Mouse (Mus musculus) left cerebral cortex, postnatal 25 days (tissue): Measurements from ENCODE around the gene Tspan18. TPM values are rescaled to one million over a fixed set of nuclear protein-coding genes. Genes with fewer than 3 reads are reported as not detected.

Experiments
- DNase-seq, 2 experiments: peaks; one replicate each; pipeline ENCODE4 v3.0.0; 2022; ENCODE audit warnings: low spot score in 2 of 2, mixed read lengths in 1 of 2
- intact Hi-C: fragments of 180-260 bp; cut with DNase I; formaldehyde crosslinking; loops from one replicate; pipeline ENCODE4 v1.15.1; 2025
- total RNA-seq, 2 experiments: library from RNA; stranded (reverse); gene quantifications; 2 replicates each; pipeline ENCODE4 v1.2.3; 2021

Gene Tspan18
- total RNA-seq, 2 experiments from 2014 or later, result 1.9 to 2.2 TPM

GRCm38 (mm10) chr2:93227713-93228479 is 106.4 kb downstream of the Tspan18 start:
- intact Hi-C loops, result loop anchor here (2.0 kb wide), 1 partner anchor 105 kb away; no protein-coding TSS in a partner anchor
- DNase-seq, result peak in 1 of 2 experiments; percentile 17

DNA sequence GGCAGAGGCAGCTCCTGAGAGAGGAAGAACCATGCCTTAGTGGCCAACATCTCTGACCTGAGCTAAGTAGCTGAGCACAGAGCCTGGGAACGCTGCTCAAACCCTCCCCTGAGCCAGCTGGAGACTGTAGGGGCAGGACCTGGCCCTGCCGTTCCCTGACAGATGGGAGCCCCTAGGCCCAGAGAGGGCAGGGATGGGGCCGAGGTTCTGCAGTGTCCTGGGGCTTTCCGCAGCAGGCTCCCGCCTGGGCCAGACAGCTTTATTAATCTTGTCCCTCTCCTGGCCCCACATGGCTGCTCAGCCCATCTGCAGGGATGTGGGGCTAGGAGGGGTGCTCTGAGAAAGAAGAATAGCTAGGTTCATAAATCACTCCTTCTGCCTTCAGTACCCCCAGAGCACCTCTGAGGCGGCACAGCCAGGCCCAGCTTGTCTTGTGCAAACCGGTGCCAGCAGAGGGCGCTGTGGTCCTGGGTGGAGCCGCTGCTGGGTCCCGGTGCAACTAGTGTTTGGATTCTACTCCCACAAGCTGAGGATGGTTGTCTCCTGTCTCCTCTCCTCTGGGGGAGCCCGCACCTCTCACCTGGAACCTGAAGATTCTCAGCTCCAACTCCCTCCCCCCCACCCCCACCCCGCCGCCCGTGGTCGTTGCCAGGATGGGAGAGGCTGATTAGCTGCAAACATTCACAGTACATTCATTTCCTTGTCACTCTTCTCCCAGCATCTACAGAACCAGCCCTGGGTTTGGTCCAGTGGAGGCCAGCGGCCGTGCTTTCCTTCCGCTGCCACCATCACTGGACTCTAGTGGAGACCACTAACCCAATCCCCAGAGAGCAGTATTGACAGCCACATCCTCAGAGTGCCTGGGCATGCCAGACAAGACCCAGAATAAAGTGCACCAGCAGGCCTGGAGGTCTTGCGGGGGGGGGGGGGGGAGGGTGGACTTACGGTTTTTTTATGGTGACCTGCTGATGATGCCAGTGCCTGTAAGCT is 107.4 kb downstream of the Tspan18 start:
- peak; percentile 60 to 71 for DNase-seq
- intact Hi-C loops, result loop anchor here (2.0 kb wide), 1 partner anchor 106 kb away; no protein-coding TSS in a partner anchor

- intact Hi-C loops, result no loop called here
- DNase-seq, result no peak
These were observed 110.8 kb downstream of the Tspan18 start for GRCm38 (mm10) chr2:93223463-93223862.

DNA sequence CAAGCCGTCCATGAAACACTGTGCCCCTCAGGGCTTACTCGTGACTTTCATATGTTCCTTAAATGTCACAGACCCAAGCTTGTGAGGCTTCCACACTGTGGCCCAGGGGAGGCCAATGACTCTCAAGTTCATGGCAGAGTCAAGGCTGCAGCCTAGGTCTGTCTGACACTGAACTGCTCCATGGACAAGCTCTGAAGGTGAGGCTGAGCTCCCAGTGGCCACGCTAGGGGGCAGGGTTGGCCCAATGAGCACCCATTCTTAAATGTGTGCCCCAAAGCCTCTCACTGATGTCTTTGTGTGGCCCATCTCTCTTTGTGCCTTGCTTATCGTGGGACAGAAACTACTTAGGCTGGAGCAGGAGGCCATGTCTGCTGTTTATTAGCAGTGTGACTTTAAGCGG is 113.9 kb downstream of the Tspan18 start:
- DNase-seq, result no peak
- intact Hi-C loops, result no loop called here

DNA sequence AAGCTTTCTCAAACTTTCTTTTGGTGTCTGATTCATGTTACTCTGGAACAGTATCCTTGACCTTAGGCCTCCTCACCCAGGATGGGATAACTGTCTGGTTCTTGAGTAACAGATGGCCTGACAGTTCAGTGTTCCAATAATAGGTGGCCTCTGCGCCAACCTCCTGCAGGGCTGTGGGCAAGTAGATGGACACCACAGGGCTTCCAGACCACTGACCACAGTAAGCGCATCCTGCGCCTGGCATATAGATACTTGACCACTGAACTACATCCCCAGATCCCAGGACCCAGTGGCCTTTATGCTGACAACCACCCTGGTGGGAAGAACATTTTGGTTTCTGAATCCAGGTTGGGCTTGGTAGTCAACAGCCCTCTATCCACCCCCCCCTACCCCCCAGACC is 114.7 kb downstream of the Tspan18 start:
- no peak for DNase-seq
- intact Hi-C loops, result loop anchor here (5.0 kb wide), 1 partner anchor 253 kb away; no protein-coding TSS in a partner anchor

DNA sequence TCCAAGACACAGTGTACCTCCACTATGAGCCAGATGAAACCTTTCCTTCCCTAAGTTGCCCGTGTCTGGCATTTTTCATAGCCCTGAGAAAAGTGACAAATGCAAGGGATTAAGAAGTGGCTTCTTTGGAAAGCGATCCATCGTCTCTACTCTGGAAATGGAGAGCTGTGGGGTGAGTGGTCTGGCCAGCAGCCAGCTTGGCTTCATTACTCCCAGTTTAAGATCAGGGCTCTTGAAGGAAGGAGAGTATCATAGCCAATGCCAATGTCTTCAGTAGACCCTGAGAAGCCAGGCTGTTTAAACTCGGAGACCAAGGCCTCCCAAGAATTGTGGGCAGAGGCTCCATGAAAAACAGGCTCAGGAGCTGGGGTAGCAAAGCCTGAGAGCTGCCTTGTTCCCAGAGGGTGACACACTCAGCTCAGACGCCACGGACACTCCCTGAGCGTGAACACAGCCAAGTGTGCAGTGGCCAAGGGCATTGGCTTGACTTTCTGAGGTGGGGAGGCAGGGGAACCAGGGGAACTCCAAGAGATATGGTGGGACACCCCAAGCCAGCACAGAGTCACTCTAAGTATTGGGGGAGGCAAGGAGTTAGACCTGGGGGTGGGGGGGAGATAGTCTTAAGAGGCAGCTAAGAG is 115.8 kb downstream of the Tspan18 start:
- no peak for DNase-seq
- intact Hi-C loops, result loop anchor here (5.0 kb wide), 1 partner anchor 254 kb away; no protein-coding TSS in a partner anchor

GRCm38 (mm10) chr2:93217015-93217414 is 117.3 kb downstream of the Tspan18 start:
- DNase-seq, result peak; percentile 85 to 91
- intact Hi-C loops, result loop anchor here (1.0 to 5.0 kb wide), 3 partner anchors 116 to 255 kb away; no protein-coding TSS in a partner anchor

- intact Hi-C loops, result loop anchor here (5.0 kb wide), 1 partner anchor 257 kb away; no protein-coding TSS in a partner anchor
- DNase-seq, result no peak
These were observed 118.5 kb downstream of the Tspan18 start for GRCm38 (mm10) chr2:93215790-93216189.

DNA sequence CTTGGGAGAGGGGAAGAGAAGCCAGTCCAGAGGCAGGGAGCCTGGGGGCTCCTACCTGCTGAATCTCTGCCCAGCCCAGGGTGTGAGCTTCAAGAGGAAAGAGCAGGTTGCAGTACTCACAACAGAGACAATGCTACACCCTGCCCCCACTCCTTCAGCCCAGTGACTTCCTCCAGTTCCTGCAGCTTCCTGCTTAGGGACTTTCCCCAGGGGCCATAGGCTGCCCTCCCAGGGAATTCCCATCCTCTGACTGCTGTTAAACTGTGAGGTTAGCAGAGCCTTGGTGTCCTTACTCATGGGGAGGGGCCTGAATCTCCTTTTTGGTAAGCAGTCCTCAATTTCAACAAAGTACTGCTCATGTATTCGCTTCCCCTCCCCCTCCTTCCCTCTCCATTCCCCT is 120.1 kb downstream of the Tspan18 start:
- intact Hi-C loops, result no loop called here
- no peak for DNase-seq

DNA sequence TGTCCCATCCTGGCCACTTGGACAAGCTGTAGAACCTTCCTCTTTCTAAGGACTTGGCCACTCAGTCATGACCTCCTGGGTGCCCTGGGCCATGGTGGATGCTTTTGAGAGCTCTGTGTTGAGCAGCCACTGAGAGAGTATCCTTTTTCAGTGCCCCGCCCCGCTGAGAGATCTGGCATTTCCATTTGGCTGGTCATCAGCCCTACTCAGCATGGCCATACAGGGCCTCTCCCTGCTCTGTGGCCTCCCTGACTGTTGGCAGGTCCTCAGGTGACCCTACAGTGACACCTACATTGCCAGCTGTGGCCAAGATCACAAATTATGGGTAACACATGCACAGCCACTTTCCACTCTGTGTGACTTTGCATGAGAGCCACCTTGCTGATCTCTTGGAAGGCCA is 121.4 kb downstream of the Tspan18 start:
- intact Hi-C loops, result no loop called here
- DNase-seq, result no peak

DNA sequence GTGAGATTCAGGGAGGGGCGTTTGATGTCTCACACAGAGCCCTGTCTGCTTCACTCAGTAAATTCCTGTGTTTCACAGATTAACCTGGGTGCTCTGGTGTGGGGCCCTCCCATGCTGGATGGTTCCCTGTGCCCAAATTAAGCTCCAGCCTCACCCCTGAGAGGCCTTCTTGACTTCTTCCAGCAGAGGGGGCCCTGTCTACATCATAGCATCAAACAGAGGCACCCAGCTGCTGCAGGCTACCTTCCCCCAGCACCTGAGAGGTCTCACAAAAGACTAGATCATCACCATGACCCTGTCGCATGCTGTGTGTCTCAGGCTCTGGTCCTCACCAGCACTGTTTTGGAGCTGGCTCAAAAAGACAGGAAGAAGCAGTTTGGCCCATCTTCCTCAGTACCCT is 121.9 kb downstream of the Tspan18 start:
- no peak for DNase-seq
- intact Hi-C loops, result no loop called here

DNA sequence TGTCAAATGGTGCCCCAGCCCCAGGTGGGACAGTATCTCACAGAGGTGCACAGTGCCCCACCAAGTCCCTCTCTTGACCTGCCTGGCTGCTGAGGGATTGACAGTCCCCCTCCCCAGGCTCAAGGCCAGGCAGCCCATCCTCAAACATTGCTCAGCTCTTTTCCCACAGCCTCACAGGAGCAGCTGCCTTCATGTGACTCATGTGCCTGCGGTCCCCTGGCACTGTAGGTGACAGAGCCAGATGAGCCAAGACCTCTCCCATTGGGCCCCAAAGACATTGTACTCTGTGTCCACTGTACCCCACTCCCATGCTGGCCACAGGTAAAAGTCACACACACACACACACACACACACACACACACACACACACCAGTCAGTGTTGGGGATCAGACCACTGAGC is 128.2 kb downstream of the Tspan18 start:
- intact Hi-C loops, result no loop called here
- DNase-seq, result no peak

DNA sequence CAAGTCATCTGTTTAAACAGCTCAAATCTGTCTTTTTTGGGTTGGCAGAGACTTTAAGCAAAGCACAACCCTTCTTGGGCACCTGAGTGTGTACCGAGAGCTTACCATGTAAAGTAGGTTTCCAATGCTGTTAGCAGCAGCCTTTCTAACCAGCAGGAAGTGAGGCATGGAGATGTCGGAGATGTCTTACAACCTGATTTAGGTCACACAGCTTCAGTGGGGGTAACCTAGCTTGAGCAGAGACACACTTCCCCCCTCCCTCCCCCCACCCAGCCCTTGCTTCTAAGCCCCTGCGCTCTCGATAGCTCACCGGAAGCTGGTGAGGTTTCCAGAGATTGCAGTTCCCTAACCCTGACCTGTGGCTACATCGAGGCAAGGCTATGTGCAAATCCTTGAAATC is 129.7 kb downstream of the Tspan18 start:
- intact Hi-C loops, result loop anchor here (5.0 kb wide), 1 partner anchor 268 kb away; no protein-coding TSS in a partner anchor
- no peak for DNase-seq

- intact Hi-C loops, result loop anchor here (5.0 kb wide), 1 partner anchor 269 kb away; no protein-coding TSS in a partner anchor
- DNase-seq, result peak; percentile 62 to 67
These were observed 130.6 kb downstream of the Tspan18 start for GRCm38 (mm10) chr2:93203682-93204081.

DNA sequence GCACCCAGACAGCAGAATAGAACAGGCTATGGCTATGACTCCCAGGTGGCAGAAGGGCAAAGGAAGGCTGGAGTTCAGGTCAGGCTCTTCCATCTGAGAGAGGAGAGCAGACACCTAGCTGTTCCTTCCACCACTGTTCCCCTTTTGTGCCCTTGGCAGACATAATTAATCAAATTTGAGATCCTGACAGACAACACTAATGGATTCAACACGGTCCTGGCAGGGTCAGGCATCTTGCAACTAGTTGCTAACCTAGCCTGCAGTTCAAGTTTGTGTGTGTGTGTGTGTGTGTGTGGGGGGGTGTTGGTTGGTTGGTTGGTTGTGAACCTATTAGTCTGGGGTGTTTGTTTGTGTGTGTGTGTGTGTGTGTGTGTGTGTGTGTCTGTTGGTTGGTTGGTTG is 131.5 kb downstream of the Tspan18 start:
- DNase-seq, result no peak
- intact Hi-C loops, result loop anchor here (5.0 kb wide), 1 partner anchor 270 kb away; no protein-coding TSS in a partner anchor

DNA sequence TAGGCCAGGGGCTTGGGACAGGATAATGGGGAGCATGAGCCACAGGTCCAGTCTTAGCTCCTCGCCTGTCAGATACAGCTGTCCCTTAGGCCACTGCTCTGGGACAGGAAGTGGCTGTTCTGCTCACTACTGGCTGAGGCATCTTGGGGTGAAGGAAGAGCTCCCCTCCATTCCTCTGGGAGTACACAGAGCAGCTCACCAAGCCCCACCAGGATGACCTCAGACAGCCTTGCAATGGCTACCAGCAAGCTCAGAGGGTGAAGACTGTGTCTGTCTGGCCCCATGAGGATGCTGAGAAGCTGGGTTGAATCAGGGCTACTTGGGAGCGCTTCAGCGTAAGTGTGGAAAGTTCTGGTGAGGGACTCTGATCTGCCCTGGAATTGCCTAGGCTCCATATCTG is 132.3 kb downstream of the Tspan18 start:
- no peak for DNase-seq

DNA sequence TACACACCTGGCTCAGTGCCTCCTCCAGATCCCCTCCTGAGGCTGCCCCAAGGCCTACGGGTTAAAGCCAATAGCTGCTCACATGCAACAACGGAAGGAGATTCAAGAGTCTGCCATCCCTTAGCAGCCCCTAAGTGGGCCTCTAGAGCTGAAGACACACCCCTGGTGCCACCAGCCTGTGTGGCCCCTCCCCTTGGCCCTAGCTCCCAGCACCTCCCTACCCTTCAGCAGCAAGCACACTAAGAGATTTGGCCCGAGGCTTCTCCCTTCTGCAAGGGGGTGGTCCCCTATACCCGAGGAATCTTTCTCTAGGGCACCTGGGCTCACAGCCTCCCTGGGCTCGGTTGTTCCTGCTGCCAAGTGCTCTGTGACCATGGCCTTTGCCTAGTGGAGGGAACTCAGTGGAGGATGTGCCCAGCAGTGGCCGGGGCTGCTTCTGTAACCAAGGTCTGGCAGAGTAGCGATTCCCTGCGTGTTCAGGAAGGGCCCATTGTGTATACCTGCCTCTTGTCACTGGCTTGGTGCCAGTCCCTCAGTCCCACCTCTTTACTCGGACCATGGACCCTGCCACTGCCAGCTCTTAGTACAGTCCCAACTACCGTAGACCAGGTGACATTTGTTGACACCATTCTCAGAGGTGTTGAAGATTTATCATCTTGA is 133.5 kb downstream of the Tspan18 start:
- no peak for DNase-seq
- intact Hi-C loops, result loop anchor here (5.0 kb wide), 1 partner anchor 271 kb away; no protein-coding TSS in a partner anchor

More for the DNA sequence above, 132.3 kb downstream of the Tspan18 start:
- intact Hi-C loops, result loop anchor here (5.0 kb wide), 1 partner anchor 270 kb away; no protein-coding TSS in a partner anchor

DNA sequence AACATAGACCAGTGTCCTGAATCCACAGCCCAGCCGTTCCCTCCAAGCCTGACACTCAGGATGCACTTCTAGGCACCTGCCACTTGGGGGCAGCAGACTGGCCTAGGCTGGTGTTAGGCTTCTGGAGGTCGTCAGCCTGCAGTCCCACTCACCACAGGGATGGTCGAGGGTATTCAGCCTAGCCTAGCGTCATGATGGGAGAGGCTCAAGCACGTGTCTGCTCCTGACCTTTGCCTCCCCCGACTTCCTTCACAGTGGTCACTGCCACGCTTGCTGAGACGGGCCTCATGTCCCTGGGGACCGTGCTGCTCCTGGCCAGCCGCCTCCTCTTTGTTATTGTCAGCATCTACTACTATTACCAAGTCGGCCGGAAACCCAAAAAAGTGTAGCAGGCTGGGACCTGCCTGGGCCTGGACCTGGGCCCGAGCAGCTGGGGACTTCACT is 134.8 kb downstream of the Tspan18 start:
- DNase-seq, result no peak
- intact Hi-C loops, result loop anchor here (1.0 to 5.0 kb wide), 2 partner anchors 130 to 297 kb away; no protein-coding TSS in a partner anchor
